Mouse (Mus musculus) bone marrow macrophage, adult 2 months (primary cell): ENCODE results near the gene Baiap2.

Source experiments
- CTCF ChIP-seq: IDR thresholded peaks from 2 replicates; pipeline ENCODE4 v1.5.1; 2012; ENCODE audit warnings: low read depth, mild to moderate bottlenecking, low read length, moderate library complexity
- POLR2A ChIP-seq: IDR thresholded peaks from 2 replicates; pipeline ENCODE4 v1.6.1; 2012; ENCODE audit warnings: mild to moderate bottlenecking, low read depth, low read length, borderline replicate concordance

GRCm38 (mm10) chr11:119956590-119956989 is 14.0 kb downstream of the Baiap2 start:
- TF ChIP-seq POLR2A (no peak), CTCF (no peak)
